ENCODE assay signal across 9 mouse cellular contexts in the genomic region with DNA sequence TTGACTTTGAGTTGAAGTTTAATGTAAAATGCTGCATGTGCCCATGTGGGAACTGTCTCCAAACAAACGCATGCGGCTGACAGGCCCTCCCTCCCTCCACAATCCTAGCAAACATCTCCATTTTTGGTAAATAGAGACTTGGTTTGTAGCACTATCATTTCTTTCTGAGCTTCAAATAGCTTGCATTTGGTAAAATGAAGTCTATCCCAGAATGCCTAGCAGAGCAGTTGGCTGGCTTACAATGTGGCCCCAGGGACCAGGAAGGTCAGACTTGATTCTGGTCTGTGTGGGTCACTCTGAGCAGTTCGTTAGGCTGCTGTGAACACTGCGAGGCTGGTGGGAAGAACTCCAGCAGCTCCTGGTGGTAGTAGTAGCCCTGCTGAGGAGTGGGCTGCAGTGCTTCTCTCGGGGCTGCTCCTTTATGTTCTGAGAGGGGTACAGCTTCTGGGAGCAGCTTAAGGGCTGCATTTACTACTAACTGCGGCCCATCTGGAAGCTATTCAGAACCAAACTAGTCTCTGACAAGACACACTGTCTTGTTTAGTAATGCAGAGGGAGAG.
DNase-seq lines count a peak whose midpoint lies in the region; ATAC-seq and TF ChIP-seq lines count a peak whose summit lies in the region.
"Had no signal": no experiment of that assay in that cellular context is flagged by ENCODE, and none has a peak within 500 bp of the region (broad histone marks: within the 10 kb centered on the region; RNA-seq: fewer than 3 reads in every experiment).

No protein-coding gene starts in this region.

- intact Hi-C loops in left cerebral cortex, postnatal 14 days (cut with DNase I), result loop anchor here (5.0 kb wide), 1 partner anchor 52 kb away; no protein-coding TSS in a partner anchor

- DNase-seq in lung, embryonic 14.5 days, result peak; percentile 77
- DNase-seq in lung, adult 2 months, result no peak
- DNase-seq in kidney, adult 8-10 months, result peak; percentile 54 to 65
- no peak for DNase-seq in spleen, adult 12 weeks (ENCODE audit: low spot score)
- no peak for DNase-seq in spleen, postnatal 14 days (ENCODE audit: low spot score in 2 of 2)
- DNase-seq in left cerebral cortex, postnatal 14 days (ENCODE audit: low spot score in 2 of 2), result no peak
- DNase-seq: cerebellum, adult 18-20 months had no signal

- no peaks in the 10 kb centered on the region for H3K9me3 ChIP-seq in lung, embryonic 14.5 days (ENCODE audit: low read depth, low read length)
- no peaks in the 10 kb centered on the region for H3K9me3 ChIP-seq in embryonic facial prominence, embryonic 15.5 days (replicated peaks)

- no peak overlapping the region for H3K4me2 ChIP-seq in lung, embryonic 14.5 days
- no peak overlapping the region for H3K4me2 ChIP-seq in embryonic facial prominence, embryonic 15.5 days (replicated peaks)

- WGBS in lung, embryonic 14.5 days, result 30% methylated on average over 6 of the region's 6 CpGs
- 53% methylated on average over 6 of the region's 6 CpGs for WGBS in lung, adult 2 months
- WGBS in embryonic facial prominence, embryonic 15.5 days, result 24% methylated on average over 6 of the region's 6 CpGs
- 78% methylated on average over 6 of the region's 6 CpGs for WGBS in small intestine, adult 2 months

- no peak overlapping the region for H3K9ac ChIP-seq in lung, embryonic 14.5 days
- no peak overlapping the region for H3K9ac ChIP-seq in embryonic facial prominence, embryonic 15.5 days

- peaks cover 25% of the 10 kb centered on the region for H3K4me1 ChIP-seq in lung, embryonic 14.5 days (ENCODE audit: insufficient read depth)
- H3K4me1 ChIP-seq in lung, adult 2 months (ENCODE audit: control insufficient read depth, insufficient read depth, low read length), result peaks cover 26% of the 10 kb centered on the region
- peaks cover 51% of the 10 kb centered on the region for H3K4me1 ChIP-seq in embryonic facial prominence, embryonic 15.5 days
- H3K4me1 ChIP-seq in small intestine, adult 2 months (ENCODE audit: control insufficient read depth, insufficient read depth, insufficient read length, low read length), result peaks cover 10% of the 10 kb centered on the region

- no peak overlapping the region for H3K4me3 ChIP-seq in lung, embryonic 14.5 days (ENCODE audit: low read depth, low read length)
- no peak overlapping the region for H3K4me3 ChIP-seq in lung, adult 2 months (replicated peaks; ENCODE audit: extremely low read depth, low read depth, low read length)
- H3K4me3 ChIP-seq in embryonic facial prominence, embryonic 15.5 days (replicated peaks), result no peak overlapping the region
- H3K4me3 ChIP-seq in small intestine, adult 2 months (ENCODE audit: low read depth, low read length), result no peak overlapping the region

- peaks cover 13% of the 10 kb centered on the region; the same call in 1 of the 2 replicates for H3K36me3 ChIP-seq in lung, embryonic 14.5 days (ENCODE audit: insufficient read depth)
- H3K36me3 ChIP-seq in embryonic facial prominence, embryonic 15.5 days, result peaks cover 13% of the 10 kb centered on the region; the same call in 1 of the 2 replicates
- peaks cover 17% of the 10 kb centered on the region for H3K36me3 ChIP-seq in small intestine, adult 2 months (ENCODE audit: control insufficient read depth, insufficient read depth, low read length)

- ATAC-seq in lung, embryonic 14.5 days (ENCODE audit: insufficient read depth), result peak; percentile 49; the same call in 1 of the 2 replicates
- peak; percentile 34; the same call in 1 of the 2 replicates for ATAC-seq in embryonic facial prominence, embryonic 15.5 days (ENCODE audit: insufficient number of reproducible peaks, low FRiP score, low TSS enrichment, low read depth)

- no peaks in the 10 kb centered on the region for H3K27me3 ChIP-seq in lung, embryonic 14.5 days (ENCODE audit: insufficient read depth, low read length)
- H3K27me3 ChIP-seq in embryonic facial prominence, embryonic 15.5 days, result no peaks in the 10 kb centered on the region
- no peaks in the 10 kb centered on the region for H3K27me3 ChIP-seq in small intestine, adult 2 months (ENCODE audit: control insufficient read depth, insufficient read depth, low read length)

- TF ChIP-seq CTCF in lung, embryonic 14.5 days (IDR thresholded peaks at IDR 0.05; ENCODE audit: low read depth), result no peak
- TF ChIP-seq CTCF in lung, adult 2 months (IDR thresholded peaks at IDR 0.05; ENCODE audit: insufficient read depth, low read length), result no peak
- TF ChIP-seq CTCF in small intestine, adult 2 months (IDR thresholded peaks at IDR 0.05; ENCODE audit: extremely low read depth, insufficient read length, insufficient replicate concordance, low read depth, low read length), result no peak

- H3K27ac ChIP-seq in lung, embryonic 14.5 days (ENCODE audit: low read depth), result peak overlapping the region; percentile 95
- peak overlapping the region; percentile 89 for H3K27ac ChIP-seq in embryonic facial prominence, embryonic 15.5 days (replicated peaks)
- H3K27ac ChIP-seq in small intestine, adult 2 months (ENCODE audit: insufficient read depth, low read depth, low read length), result peak overlapping the region; percentile 39; the same call in 1 of the 2 replicates

- no peak for TF ChIP-seq POLR2A in lung, adult 2 months (IDR thresholded peaks at IDR 0.05; ENCODE audit: borderline replicate concordance, extremely low read depth, low read depth, low read length)
- TF ChIP-seq POLR2A in small intestine, adult 2 months (IDR thresholded peaks at IDR 0.05; ENCODE audit: low read depth, low read length), result no peak

Comparison
In these comparisons a context has a peak if more than half of its experiments do, and no peak if none do; other contexts are left out.
1. DNase-seq: peak in lung, embryonic 14.5 days (single experiment) and kidney, adult 8-10 months (2 of 2); none in lung, adult 2 months (single experiment), spleen, adult 12 weeks (single experiment), spleen, postnatal 14 days (0 of 2) and left cerebral cortex, postnatal 14 days (0 of 2).
2. H3K27ac ChIP-seq: peak in every context shown above with its lines; median percentile 95 in lung, embryonic 14.5 days; 89 in embryonic facial prominence, embryonic 15.5 days; 39 in small intestine, adult 2 months.